Mouse (Mus musculus): ENCODE data around the gene Elp1.

Elp1 gene

GRCm38 (mm10) chr4:56801907-56802668, at the start of gene Elp1, which contains the start of gene Fam206a:
Gene Elp1 (minus strand): TSS chr4:56802331.
Gene Fam206a (plus strand): TSS chr4:56802345.
- DNase-seq: peak; percentile 99

- DNase-seq: no peak
Measured at GRCm38 (mm10) chr4:56850724-56851123, 48.6 kb upstream of the Elp1 start.

GRCm38 (mm10) chr4:56848044-56848443, 45.9 kb upstream of the Elp1 start:
- no peak for DNase-seq

GRCm38 (mm10) chr4:56847400-56847799, 45.3 kb upstream of the Elp1 start:
- DNase-seq: no peak

- no peak for DNase-seq
Measured at GRCm38 (mm10) chr4:56845896-56846533, 43.9 kb upstream of the Elp1 start.

- DNase-seq: no peak
Measured at GRCm38 (mm10) chr4:56844911-56845310, 42.8 kb upstream of the Elp1 start.

- DNase-seq: no peak
Measured at GRCm38 (mm10) chr4:56843963-56844362, 41.8 kb upstream of the Elp1 start.

- DNase-seq: no peak
Measured at GRCm38 (mm10) chr4:56842501-56842900, 40.4 kb upstream of the Elp1 start.

- DNase-seq: no peak
Measured at GRCm38 (mm10) chr4:56840297-56840696, 38.2 kb upstream of the Elp1 start.

GRCm38 (mm10) chr4:56837661-56838060, 35.5 kb upstream of the Elp1 start:
- DNase-seq: no peak

GRCm38 (mm10) chr4:56831998-56832397, 29.9 kb upstream of the Elp1 start:
- DNase-seq: peak; percentile 27

- DNase-seq: no peak
Measured at GRCm38 (mm10) chr4:56831013-56831609, 29.0 kb upstream of the Elp1 start.

- peak; percentile 66 for DNase-seq
Measured at GRCm38 (mm10) chr4:56829511-56829921, 27.4 kb upstream of the Elp1 start.

GRCm38 (mm10) chr4:56828932-56829331, 26.8 kb upstream of the Elp1 start:
- no peak for DNase-seq

GRCm38 (mm10) chr4:56824231-56824630, 22.1 kb upstream of the Elp1 start:
- DNase-seq: no peak

GRCm38 (mm10) chr4:56820017-56820550, 18.0 kb upstream of the Elp1 start:
- DNase-seq: no peak

- no peak for DNase-seq
Measured at GRCm38 (mm10) chr4:56815131-56815530, 13.0 kb upstream of the Elp1 start.

- no peak for DNase-seq
Measured at GRCm38 (mm10) chr4:56812096-56812495, 10.0 kb upstream of the Elp1 start.

GRCm38 (mm10) chr4:56811642-56812041, 9.5 kb upstream of the Elp1 start:
- DNase-seq: no peak

- no peak for DNase-seq
Measured at GRCm38 (mm10) chr4:56809050-56809449, 6.9 kb upstream of the Elp1 start.

GRCm38 (mm10) chr4:56802669-56803150, 579 bp upstream of the Elp1 start:
- no peak for DNase-seq

- DNase-seq: no peak
Measured at GRCm38 (mm10) chr4:56791373-56791772, 10.8 kb downstream of the Elp1 start.

GRCm38 (mm10) chr4:56771065-56771464, 31.1 kb downstream of the Elp1 start:
- no peak for DNase-seq

GRCm38 (mm10) chr4:56768913-56769312, 33.2 kb downstream of the Elp1 start:
- DNase-seq: peak; percentile 10
